Mouse (Mus musculus) CH12.LX (cell line): ENCODE results near the gene Ezh1. TPM values are rescaled to one million over a fixed set of nuclear protein-coding genes. Genes with fewer than 3 reads are reported as not detected.
A peak's percentile ranks its signal among the peaks of the same experiment; 100 is the strongest.

Source experiments
- DNase-seq: peaks from one replicate; pipeline ENCODE4 v3.0.0-alpha.2; 2013; ENCODE audit errors: extremely low read depth
- H3K27ac ChIP-seq: 2 replicates; pipeline ENCODE4 v1.5.1; 2012; ENCODE audit warnings: low read depth, mild to moderate bottlenecking, control low read depth, moderate library complexity; ENCODE audit not compliant: insufficient read depth
- H3K27me3 ChIP-seq: replicated peaks from 2 replicates; pipeline ENCODE3; 2012; ENCODE audit warnings: inconsistent platforms
- H3K36me3 ChIP-seq, 2 experiments: replicated peaks in 1 of 2; 2 replicates each; pipeline versions ENCODE3 to v1.6.1; 2012; ENCODE audit warnings: inconsistent platforms in 1 of 2, low read length in 1 of 2, mild to moderate bottlenecking in 1 of 2, mixed read lengths in 1 of 2, moderate library complexity in 1 of 2; ENCODE audit not compliant: control insufficient read depth in 1 of 2, insufficient read depth in 1 of 2
- H3K4me1 ChIP-seq, 2 experiments: 2 replicates each; pipeline ENCODE4 v1.6.1; 2012; ENCODE audit warnings: inconsistent platforms in 1 of 2, moderate library complexity in 1 of 2; ENCODE audit not compliant: insufficient read depth in 2 of 2, control insufficient read depth in 1 of 2
- H3K4me2 ChIP-seq: 2 replicates; pipeline ENCODE4 v1.6.1; 2012; ENCODE audit warnings: low read depth, mild to moderate bottlenecking, control low read depth; ENCODE audit not compliant: poor library complexity, insufficient read depth, severe bottlenecking
- H3K4me3 ChIP-seq, 3 experiments: fragments of 150-350 bp in 1 of 3; sonication (generic) in 1 of 3; replicated peaks in 1 of 3; 2 replicates each; pipeline versions ENCODE3 to v1.5.1; 2011 to 2012; ENCODE audit warnings: low read depth in 2 of 3, low read length in 2 of 3, mild to moderate bottlenecking in 2 of 3, moderate library complexity in 2 of 3, control low read depth in 1 of 3, improper control_type of control experiment in 1 of 3, inconsistent platforms in 1 of 3, mixed read lengths in 1 of 3; ENCODE audit not compliant: poor library complexity in 1 of 3
- H3K79me2 ChIP-seq: replicated peaks from 2 replicates; pipeline ENCODE4 v1.6.1; 2012; ENCODE audit warnings: mild to moderate bottlenecking, moderate library complexity; ENCODE audit not compliant: control insufficient read depth, poor library complexity, insufficient read depth, severe bottlenecking; ENCODE audit errors: extremely low read depth
- H3K9ac ChIP-seq: 2 replicates; pipeline ENCODE4 v1.6.1; 2012; ENCODE audit warnings: low read depth, mild to moderate bottlenecking, control low read depth, moderate library complexity; ENCODE audit not compliant: insufficient read depth
- H3K9me3 ChIP-seq: replicated peaks from 2 replicates; pipeline ENCODE3; 2012; ENCODE audit warnings: low read length, inconsistent platforms, mixed read lengths
- BHLHE40 ChIP-seq: IDR thresholded peaks from 2 replicates; pipeline ENCODE4 v1.6.1; 2011; ENCODE audit warnings: mild to moderate bottlenecking, low read depth, low read length, improper control_type of control experiment
- CHD1 ChIP-seq: IDR thresholded peaks from 2 replicates; pipeline ENCODE4 v1.6.1; 2012; ENCODE audit warnings: low read depth, low read length, improper control_type of control experiment, inconsistent platforms
- CHD2 ChIP-seq: IDR thresholded peaks from 2 replicates; pipeline ENCODE4 v1.6.1; 2011; ENCODE audit warnings: low read length, improper control_type of control experiment
- CTCF ChIP-seq, 2 experiments: IDR thresholded peaks in 1 of 2; conservative IDR thresholded peaks in 1 of 2; 2 replicates each; pipeline ENCODE4 v1.5.1; 2011 to 2012; ENCODE audit warnings: low read depth in 2 of 2, low read length in 2 of 2, improper control_type of control experiment in 1 of 2, inconsistent platforms in 1 of 2, mild to moderate bottlenecking in 1 of 2, moderate library complexity in 1 of 2
- E2F4 ChIP-seq: IDR thresholded peaks from 2 replicates; pipeline ENCODE4 v1.6.1; 2011; ENCODE audit warnings: low read depth, low read length, improper control_type of control experiment; ENCODE audit not compliant: insufficient replicate concordance
- ELF1 ChIP-seq: IDR thresholded peaks from 2 replicates; pipeline ENCODE4 v1.6.1; 2014; ENCODE audit warnings: low read depth, mild to moderate bottlenecking, inconsistent platforms, low read length, improper control_type of control experiment
- EP300 ChIP-seq: IDR thresholded peaks from 2 replicates; pipeline ENCODE4 v1.6.1; 2011; ENCODE audit warnings: low read length, improper control_type of control experiment
- ETS1 ChIP-seq: conservative IDR thresholded peaks from 2 replicates; pipeline ENCODE4 v1.6.1; 2012; ENCODE audit warnings: low read depth, mild to moderate bottlenecking, inconsistent platforms, low read length, improper control_type of control experiment, moderate library complexity
- GABPA ChIP-seq: IDR thresholded peaks from 2 replicates; pipeline ENCODE4 v1.6.1; 2012; ENCODE audit warnings: low read depth, low read length, improper control_type of control experiment, inconsistent platforms; ENCODE audit not compliant: insufficient replicate concordance
- HCFC1 ChIP-seq: IDR thresholded peaks from 2 replicates; pipeline ENCODE4 v1.6.1; 2012; ENCODE audit warnings: low read depth, mild to moderate bottlenecking, inconsistent platforms, low read length, improper control_type of control experiment
- IRF4 ChIP-seq: IDR thresholded peaks from 2 replicates; pipeline ENCODE4 v1.6.1; 2014; ENCODE audit warnings: low read depth, mild to moderate bottlenecking, inconsistent platforms, low read length, improper control_type of control experiment
- JUN ChIP-seq: IDR thresholded peaks from 2 replicates; pipeline ENCODE4 v1.6.1; 2011; ENCODE audit warnings: low read depth, mild to moderate bottlenecking, low read length, improper control_type of control experiment, moderate library complexity; ENCODE audit not compliant: insufficient read depth
- JUND ChIP-seq: conservative IDR thresholded peaks from 2 replicates; pipeline ENCODE4 v1.6.1; 2011; ENCODE audit warnings: low read depth, low read length, improper control_type of control experiment
- KAT2A ChIP-seq: IDR thresholded peaks from 2 replicates; pipeline ENCODE4 v1.6.1; 2012; ENCODE audit warnings: low read length, improper control_type of control experiment, inconsistent platforms; ENCODE audit not compliant: insufficient replicate concordance
- MAFK ChIP-seq: IDR thresholded peaks from 2 replicates; pipeline ENCODE4 v1.6.1; 2011; ENCODE audit warnings: low read length, improper control_type of control experiment; ENCODE audit not compliant: insufficient replicate concordance
- MAX ChIP-seq: IDR thresholded peaks from 2 replicates; pipeline ENCODE4 v1.6.1; 2011; ENCODE audit warnings: low read length, improper control_type of control experiment
- MAZ ChIP-seq: IDR thresholded peaks from 2 replicates; pipeline ENCODE4 v1.6.1; 2012; ENCODE audit warnings: low read depth, mild to moderate bottlenecking, inconsistent platforms, low read length, improper control_type of control experiment, moderate library complexity
- MEF2A ChIP-seq: IDR thresholded peaks from 2 replicates; pipeline ENCODE4 v1.6.1; 2014; ENCODE audit warnings: low read depth, mild to moderate bottlenecking, inconsistent platforms, low read length, improper control_type of control experiment, borderline replicate concordance
- MXI1 ChIP-seq: IDR thresholded peaks from 2 replicates; pipeline ENCODE4 v1.6.1; 2011; ENCODE audit warnings: mild to moderate bottlenecking, low read depth, low read length, improper control_type of control experiment
- MYC ChIP-seq: IDR thresholded peaks from 2 replicates; pipeline ENCODE4 v1.6.1; 2011; ENCODE audit warnings: low read depth, mild to moderate bottlenecking, improper control_type of control experiment, low read length
- NELFE ChIP-seq: IDR thresholded peaks from 2 replicates; pipeline ENCODE4 v1.6.1; 2011; ENCODE audit warnings: low read depth, low read length, improper control_type of control experiment
- NRF1 ChIP-seq: IDR thresholded peaks from 2 replicates; pipeline ENCODE4 v1.6.1; 2014; ENCODE audit warnings: low read depth, mild to moderate bottlenecking, inconsistent platforms, low read length, improper control_type of control experiment, moderate library complexity
- PAX5 ChIP-seq: IDR thresholded peaks from 2 replicates; pipeline ENCODE4 v1.6.1; 2012; ENCODE audit warnings: low read length, inconsistent platforms, mixed read lengths
- POLR2A ChIP-seq: IDR thresholded peaks from 2 replicates; pipeline ENCODE4 v1.6.1; 2011; ENCODE audit warnings: low read depth, mild to moderate bottlenecking, improper control_type of control experiment, low read length
- POLR2AphosphoS2 ChIP-seq: IDR thresholded peaks from 2 replicates; pipeline ENCODE4 v1.6.1; 2011; ENCODE audit warnings: low read depth, low read length, improper control_type of control experiment
- RAD21 ChIP-seq: IDR thresholded peaks from 2 replicates; pipeline ENCODE4 v1.6.1; 2011; ENCODE audit warnings: low read depth, mild to moderate bottlenecking, low read length, improper control_type of control experiment, moderate library complexity
- RCOR1 ChIP-seq: conservative IDR thresholded peaks from 2 replicates; pipeline ENCODE4 v1.6.1; 2012; ENCODE audit warnings: low read depth, mild to moderate bottlenecking, inconsistent platforms, low read length, improper control_type of control experiment
- SIN3A ChIP-seq: IDR thresholded peaks from 2 replicates; pipeline ENCODE4 v1.6.1; 2012; ENCODE audit warnings: low read length, improper control_type of control experiment, inconsistent platforms
- SMC3 ChIP-seq: IDR thresholded peaks from 2 replicates; pipeline ENCODE4 v1.6.1; 2011; ENCODE audit warnings: low read depth, low read length, improper control_type of control experiment
- TBP ChIP-seq: conservative IDR thresholded peaks from 2 replicates; pipeline ENCODE4 v1.6.1; 2011; ENCODE audit warnings: low read depth, low read length, improper control_type of control experiment
- TCF12 ChIP-seq: IDR thresholded peaks from 2 replicates; pipeline ENCODE4 v1.6.1; 2014; ENCODE audit warnings: low read depth, mild to moderate bottlenecking, inconsistent platforms, low read length, improper control_type of control experiment
- UBTF ChIP-seq: IDR thresholded peaks from 2 replicates; pipeline ENCODE4 v1.6.1; 2012; ENCODE audit warnings: low read depth, mild to moderate bottlenecking, inconsistent platforms, low read length, improper control_type of control experiment, moderate library complexity
- USF1 ChIP-seq: IDR thresholded peaks from 2 replicates; pipeline ENCODE4 v1.6.1; 2014; ENCODE audit warnings: low read depth, mild to moderate bottlenecking, inconsistent platforms, low read length, improper control_type of control experiment
- USF2 ChIP-seq: conservative IDR thresholded peaks from 2 replicates; pipeline ENCODE4 v1.6.1; 2011; ENCODE audit warnings: low read depth, low read length, improper control_type of control experiment
- ZC3H11A ChIP-seq: IDR thresholded peaks from 2 replicates; pipeline ENCODE4 v1.6.1; 2012; ENCODE audit warnings: low read depth, mild to moderate bottlenecking, inconsistent platforms, low read length, improper control_type of control experiment
- ZKSCAN1 ChIP-seq: IDR thresholded peaks from 2 replicates; pipeline ENCODE4 v1.6.1; 2012; ENCODE audit warnings: low read depth, inconsistent platforms, low read length, improper control_type of control experiment, borderline replicate concordance
- ZMIZ1 ChIP-seq: IDR thresholded peaks from 2 replicates; pipeline ENCODE4 v1.6.1; 2012; ENCODE audit warnings: low read depth, mild to moderate bottlenecking, inconsistent platforms, low read length, improper control_type of control experiment
- ZNF384 ChIP-seq: IDR thresholded peaks from 2 replicates; pipeline ENCODE4 v1.6.1; 2012; ENCODE audit warnings: low read depth, low read length, improper control_type of control experiment, inconsistent platforms
- dilution Hi-C: fragments of 300-500 bp; cut with MboI; formaldehyde crosslinking; loops from 2 replicates; pipeline ENCODE4 v1.14.3; 2020; ENCODE audit warnings: low sequenced_read_pairs; ENCODE audit not compliant: extremely low pct_unique_long_range_greater_than_20kb, extremely low pct_ligation_motif_present
- in situ Hi-C: fragments of 300-500 bp; cut with MboI; formaldehyde crosslinking; loops from 3 replicates; pipeline ENCODE4 v1.14.3; 2019; ENCODE audit warnings: low sequenced_read_pairs, low pct_ligation_motif_present, low pct_unique_long_range_greater_than_20kb, mixed read lengths
- polyA plus RNA-seq: library from polyadenylated mRNA; unstranded; fragments of >175 nt; gene quantifications from 2 replicates; pipeline ENCODE4 v1.2.1, GENCODE M21; 2012; ENCODE audit warnings: low read depth; ENCODE audit not compliant: insufficient read length
- total RNA-seq, 2 experiments: library from RNA; depleted of rRNA; stranded (reverse); fragments of 300-350 nt in 1 of 2; fragments of >200 nt in 1 of 2; gene quantifications; 2 replicates each; pipeline ENCODE4 v1.2.3; 2012 to 2014

Gene Ezh1
- total and polyA plus RNA-seq, 3 experiments: 8.7 to 15.3 (median 12.1) TPM

GRCm38 (mm10) chr11:101171721-101172433, 54.4 kb downstream of the Ezh1 start:
- TF ChIP-seq JUN: no peak
- TF ChIP-seq MAX: peak; percentile 82
- TF ChIP-seq EP300: peak; percentile 13; the same call in 1 of the 2 replicates
- TF ChIP-seq USF2: 0 out of 2 replicates have a peak, but pooled peaks have one; percentile 2
- TF ChIP-seq SIN3A: peak; percentile 92
- 0 out of 2 replicates have a peak, but pooled peaks have one; percentile 56 for TF ChIP-seq KAT2A
- 0 out of 2 replicates have a peak, but pooled peaks have one; percentile 42 for TF ChIP-seq ELF1
- peak; percentile 85 for TF ChIP-seq MXI1
- TF ChIP-seq CHD2: no peak
- peak; percentile 99 for TF ChIP-seq MAFK
- peak; percentile 61 for TF ChIP-seq NRF1
- peak; percentile 56 for TF ChIP-seq HCFC1
- peak; percentile 4 for TF ChIP-seq SMC3
- TF ChIP-seq NELFE: peak; percentile 64
- TF ChIP-seq POLR2A: peak; percentile 59; the same call in 1 of the 2 replicates
- no peak for TF ChIP-seq GABPA
- TF ChIP-seq RCOR1: no peak; the same call in 1 of the 2 replicates
- peak; percentile 71; the same call in 1 of the 2 replicates for TF ChIP-seq ETS1
- TF ChIP-seq TCF12: peak; percentile 69
- no peak for TF ChIP-seq PAX5
- TF ChIP-seq CHD1: peak; percentile 57; the same call in 1 of the 2 replicates
- peak; percentile 83 for TF ChIP-seq MEF2A
- TF ChIP-seq UBTF: peak; percentile 42; the same call in 1 of the 2 replicates
- TF ChIP-seq USF1: no peak
- peak; percentile 3; the same call in 1 of the 2 replicates for TF ChIP-seq RAD21
- TF ChIP-seq CTCF (conservative IDR thresholded peaks at IDR 0.05 in 1 of 2, IDR thresholded peaks at IDR 0.05 in 1 of 2; ENCODE audit: low read depth in 2 of 2, low read length in 2 of 2): no peak
- no peak; the same call in 1 of the 2 replicates for TF ChIP-seq MYC
- no peak for TF ChIP-seq MAZ
- TF ChIP-seq ZKSCAN1: no peak
- TF ChIP-seq E2F4: peak; percentile 85; the same call in 1 of the 2 replicates
- TF ChIP-seq BHLHE40: no peak
- no peak for TF ChIP-seq ZNF384
- TF ChIP-seq POLR2AphosphoS2: no peak
- TF ChIP-seq ZMIZ1: 0 out of 2 replicates have a peak, but pooled peaks have one; percentile 36
- TF ChIP-seq IRF4: peak; percentile 81
- TF ChIP-seq ZC3H11A: no peak
- peak; percentile 46; the same call in 1 of the 2 replicates for TF ChIP-seq JUND
- 0 out of 2 replicates have a peak, but pooled peaks have one; percentile 17 for TF ChIP-seq TBP
- peak overlapping the region; percentile 87 for H3K4me2 ChIP-seq
- dilution Hi-C loops (no loop called here), in situ Hi-C loops (loop anchor here (5.0 kb wide), 1 partner anchor 35 kb away; no protein-coding TSS in a partner anchor)
- H3K27ac ChIP-seq: peak overlapping the region; percentile 71
- H3K79me2 ChIP-seq: peaks cover 10% of the 10 kb centered on the region; the same call in 1 of the 2 replicates
- H3K9me3 ChIP-seq: no peaks in the 10 kb centered on the region
- H3K36me3 ChIP-seq: peaks cover 12 to 14% of the 10 kb centered on the region in 2 experiments
- H3K27me3 ChIP-seq: peaks cover 9% of the 10 kb centered on the region
- DNase-seq: peak; percentile 85
- peak overlapping the region; percentile 50 for H3K9ac ChIP-seq
- peaks cover 3 to 56% of the 10 kb centered on the region in 2 experiments; a peak in 3 of 4 replicates for H3K4me1 ChIP-seq
- peak overlapping the region; percentile 44 to 53 (median 48) for H3K4me3 ChIP-seq
